30 mouse cellular contexts compared by ENCODE assay signal in genomic region chr11:34959291-34959690, GRCm38 (mm10).
A peak's percentile ranks its signal among the peaks of the same experiment; 100 is the strongest.
DNase-seq lines count a peak whose midpoint lies in the region; ATAC-seq lines count a peak whose summit lies in the region.
"Had no signal": no experiment of that assay in that cellular context is flagged by ENCODE, and none has a peak within 500 bp of the region (broad histone marks: within the 10 kb centered on the region; RNA-seq: fewer than 3 reads in every experiment).

No protein-coding gene starts in this region.

- H3K27ac ChIP-seq in embryonic facial prominence, embryonic 14.5 days (replicated peaks; ENCODE audit: low read depth, low read length), result no peak overlapping the region
- H3K27ac ChIP-seq in limb, embryonic 10.5 days, result no peak overlapping the region
- H3K27ac ChIP-seq: embryonic facial prominence, embryonic 15.5 days; heart, embryonic 13.5 days; hindbrain, embryonic 15.5 days; intestine, embryonic 15.5 days; limb, embryonic 13.5 days; lung, embryonic 15.5 days; neural tube, embryonic 13.5 days; stomach, postnatal 0 days had no signal

- no peaks in the 10 kb centered on the region for H3K27me3 ChIP-seq in embryonic facial prominence, embryonic 14.5 days (replicated peaks; ENCODE audit: control insufficient read depth, insufficient read depth, low read length)
- H3K27me3 ChIP-seq in limb, embryonic 10.5 days (ENCODE audit: low read depth, poor library complexity, severe bottlenecking), result no peaks in the 10 kb centered on the region
- H3K27me3 ChIP-seq: embryonic facial prominence, embryonic 15.5 days; heart, embryonic 13.5 days; hindbrain, embryonic 15.5 days; intestine, embryonic 15.5 days; limb, embryonic 13.5 days; lung, embryonic 15.5 days; neural tube, embryonic 13.5 days had no signal

- H3K9ac ChIP-seq in embryonic facial prominence, embryonic 14.5 days (ENCODE audit: low read depth, low read length), result no peak overlapping the region
- H3K9ac ChIP-seq: embryonic facial prominence, embryonic 15.5 days; heart, embryonic 13.5 days; hindbrain, embryonic 15.5 days; intestine, embryonic 15.5 days; limb, embryonic 13.5 days; lung, embryonic 15.5 days; neural tube, embryonic 13.5 days had no signal

- H3K4me2 ChIP-seq in embryonic facial prominence, embryonic 14.5 days (ENCODE audit: low read depth, low read length), result no peak overlapping the region
- H3K4me2 ChIP-seq: embryonic facial prominence, embryonic 15.5 days; heart, embryonic 13.5 days; hindbrain, embryonic 15.5 days; intestine, embryonic 15.5 days; limb, embryonic 13.5 days; liver, embryonic 11.5 days; lung, embryonic 15.5 days; midbrain, embryonic 11.5 days; neural tube, embryonic 13.5 days had no signal

- no peak for ATAC-seq in embryonic facial prominence, embryonic 14.5 days (ENCODE audit: low read depth)
- no peak for ATAC-seq in erythroid progenitor cell, adult 5-6 weeks (replicated peaks; ENCODE audit: low FRiP score, poor library complexity, severe bottlenecking)
- ATAC-seq: intestine, embryonic 15.5 days had no signal

- H3K36me3 ChIP-seq in embryonic facial prominence, embryonic 14.5 days (ENCODE audit: control insufficient read depth, insufficient read depth, low read length), result no peaks in the 10 kb centered on the region
- no peaks in the 10 kb centered on the region for H3K36me3 ChIP-seq in limb, embryonic 10.5 days
- H3K36me3 ChIP-seq: embryonic facial prominence, embryonic 15.5 days; G1E; heart, embryonic 13.5 days; hindbrain, embryonic 15.5 days; intestine, embryonic 15.5 days; limb, embryonic 13.5 days; lung, embryonic 15.5 days; neural tube, embryonic 13.5 days had no signal

- peak; percentile 11 for DNase-seq in embryo, embryonic 10 days (ENCODE audit: low spot score)
- DNase-seq in embryo, embryonic 9.5 days (ENCODE audit: extremely low spot score), result no peak
- DNase-seq in left cerebral cortex, postnatal 4 days, result peak; percentile 48
- no peak for DNase-seq in left cerebral cortex, postnatal 10 days (ENCODE audit: extremely low spot score in 1 of 2, low spot score in 2 of 2)
- DNase-seq in embryonic facial prominence, embryonic 14.5 days (ENCODE audit: low spot score), result peak; percentile 9
- DNase-seq in limb, embryonic 10.5 days (ENCODE audit: low spot score), result peak; percentile 53
- no peak for DNase-seq in kidney, adult 9 months
- DNase-seq: adrenal gland, adult 8-10 months; cerebellum, adult 11 months; cerebellum, adult 9-11 months; gastrocnemius, postnatal 10 days; heart, postnatal 10 days; kidney, adult 8-10 months; kidney, postnatal 10 days; layer of hippocampus, postnatal 36 days; right cerebral cortex, postnatal 4 days; thymus, adult 2 months; thymus, postnatal 4 days had no signal

- WGBS in embryonic facial prominence, embryonic 14.5 days, result 46% methylated on average over 7 of the region's 7 CpGs
- WGBS in limb, embryonic 10.5 days, result 15% methylated on average over 7 of the region's 7 CpGs

- H3K9me3 ChIP-seq in embryonic facial prominence, embryonic 14.5 days (ENCODE audit: control insufficient read depth, low read length), result no peaks in the 10 kb centered on the region
- no peaks in the 10 kb centered on the region for H3K9me3 ChIP-seq in limb, embryonic 10.5 days (replicated peaks)
- H3K9me3 ChIP-seq: embryonic facial prominence, embryonic 15.5 days; heart, embryonic 13.5 days; hindbrain, embryonic 15.5 days; intestine, embryonic 15.5 days; limb, embryonic 13.5 days; lung, embryonic 15.5 days; neural tube, embryonic 13.5 days had no signal

- intact Hi-C loops in left cerebral cortex, postnatal 4 days (cut with DNase I), result no loop called here
- intact Hi-C loops in left cerebral cortex, postnatal 10 days (cut with DNase I), result no loop called here

- no peak overlapping the region for H3K4me3 ChIP-seq in embryonic facial prominence, embryonic 14.5 days (ENCODE audit: low read depth, low read length)
- no peak overlapping the region for H3K4me3 ChIP-seq in limb, embryonic 10.5 days
- H3K4me3 ChIP-seq: embryonic facial prominence, embryonic 15.5 days; heart, embryonic 13.5 days; hindbrain, embryonic 15.5 days; intestine, embryonic 15.5 days; limb, embryonic 13.5 days; lung, embryonic 15.5 days; neural tube, embryonic 13.5 days had no signal

- H3K4me1 ChIP-seq in embryonic facial prominence, embryonic 14.5 days (ENCODE audit: control insufficient read depth, insufficient read depth, low read length), result no peaks in the 10 kb centered on the region
- peaks cover 16% of the 10 kb centered on the region for H3K4me1 ChIP-seq in limb, embryonic 10.5 days
- H3K4me1 ChIP-seq: embryonic facial prominence, embryonic 15.5 days; heart, embryonic 13.5 days; hindbrain, embryonic 15.5 days; intestine, embryonic 15.5 days; lung, embryonic 15.5 days; neural tube, embryonic 13.5 days had no signal

Comparison
In these comparisons a context has a peak if more than half of its experiments do, and no peak if none do; other contexts are left out.
1. DNase-seq: peak in embryo, embryonic 10 days (single experiment), left cerebral cortex, postnatal 4 days (single experiment), embryonic facial prominence, embryonic 14.5 days (single experiment) and limb, embryonic 10.5 days (single experiment); none in embryo, embryonic 9.5 days (single experiment), left cerebral cortex, postnatal 10 days (0 of 2) and kidney, adult 9 months (single experiment).